Mouse (Mus musculus) ES-E14 (cell line): ENCODE data around the gene Hsf5.

Experiments
- MAFK ChIP-seq: IDR thresholded peaks from 2 replicates; pipeline ENCODE4 v1.6.1; 2014; ENCODE audit warnings: mild to moderate bottlenecking, low read depth, low read length, inconsistent platforms; ENCODE audit not compliant: insufficient read depth
- ZNF384 ChIP-seq: IDR thresholded peaks from 2 replicates; pipeline ENCODE4 v1.6.1; 2012; ENCODE audit warnings: low read depth, low read length, inconsistent platforms

DNA sequence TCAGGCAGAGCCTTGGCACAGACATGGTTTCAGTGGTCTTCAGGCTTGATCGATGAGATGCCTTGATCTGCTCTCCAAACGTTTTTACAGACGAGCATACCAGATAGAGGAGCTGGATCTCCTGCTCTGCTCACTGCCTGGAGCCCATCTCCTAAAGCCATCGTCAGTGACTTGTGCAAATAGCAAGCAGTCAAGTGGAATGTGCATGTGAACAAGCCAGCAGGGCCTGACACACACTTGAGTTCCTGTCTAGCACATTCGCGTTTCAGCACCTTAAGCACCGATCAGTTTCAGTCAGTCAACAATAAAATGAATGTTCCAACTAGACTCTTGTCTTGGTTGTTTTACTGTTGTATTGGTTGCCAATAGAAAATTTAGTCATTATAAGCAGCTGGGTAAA is 42.3 kb downstream of the Hsf5 start:
- TF ChIP-seq MAFK, result no peak
- TF ChIP-seq ZNF384, result no peak
